Mouse (Mus musculus) C2C12 (cell line): ENCODE results near the gene Sirpa. TPM values are rescaled to one million over a fixed set of nuclear protein-coding genes. Genes with fewer than 3 reads are reported as not detected.

Experiments
- H3K27me3 ChIP-seq: one replicate; pipeline ENCODE4 v1.6.1; 2011; ENCODE audit not compliant: control insufficient read depth, insufficient read depth, insufficient read length
- H3K36me3 ChIP-seq: one replicate; pipeline ENCODE4 v1.6.1; 2011; ENCODE audit not compliant: control insufficient read depth, insufficient read depth
- H3K4me3 ChIP-seq: one replicate; pipeline ENCODE4 v1.5.1; 2011; ENCODE audit warnings: mild to moderate bottlenecking, control low read depth; ENCODE audit not compliant: poor library complexity, insufficient read depth, severe bottlenecking
- H3K79me2 ChIP-seq: one replicate; pipeline ENCODE4 v1.6.1; 2011; ENCODE audit not compliant: control insufficient read depth, insufficient read depth
- H3K79me3 ChIP-seq: one replicate; pipeline ENCODE4 v1.6.1; 2011; ENCODE audit warnings: low read depth, control low read depth
- H3ac ChIP-seq: one replicate; pipeline ENCODE3; 2011; ENCODE audit warnings: low read depth; ENCODE audit not compliant: control insufficient read depth, insufficient read length
- CEBPB ChIP-seq: IDR thresholded peaks from one replicate; pipeline ENCODE4 v1.6.1; 2011; ENCODE audit warnings: low read depth, mild to moderate bottlenecking, control low read depth, moderate library complexity
- CTCF ChIP-seq: IDR thresholded peaks from one replicate; pipeline ENCODE4 v1.5.1; 2011; ENCODE audit not compliant: control insufficient read depth, insufficient read depth, insufficient read length
- FOSL1 ChIP-seq: IDR thresholded peaks from one replicate; pipeline ENCODE4 v1.8.0; 2011; ENCODE audit warnings: mild to moderate bottlenecking, low read length; ENCODE audit not compliant: poor library complexity, insufficient read depth, severe bottlenecking
- MAX ChIP-seq: IDR thresholded peaks from one replicate; pipeline ENCODE4 v1.6.1; 2011; ENCODE audit warnings: mild to moderate bottlenecking, control low read depth
- MYOD1 ChIP-seq: IDR thresholded peaks from one replicate; pipeline ENCODE4 v1.6.1; 2011; ENCODE audit warnings: low read depth; ENCODE audit not compliant: control insufficient read depth, insufficient read length
- MYOG ChIP-seq: IDR thresholded peaks from one replicate; pipeline ENCODE4 v1.6.1; 2011; ENCODE audit not compliant: control insufficient read depth, insufficient read length; ENCODE audit errors: extremely low read depth
- USF1 ChIP-seq: IDR thresholded peaks from one replicate; pipeline ENCODE4 v1.6.1; 2011; ENCODE audit warnings: low read depth, mild to moderate bottlenecking, control low read depth, moderate library complexity
- polyA plus RNA-seq: library from polyadenylated mRNA; unstranded; fragments of >200 nt; fragmentation: generic; extraction: Trizol; gene quantifications from one replicate; pipeline ENCODE4 v1.2.1, GENCODE M21; 2012; ENCODE audit warnings: missing spikeins

The Sirpa gene
- polyA plus RNA-seq, 1 experiment: 0.12 TPM

- H3K79me3 ChIP-seq: no peaks in the 10 kb centered on the region
- peaks cover 24% of the 10 kb centered on the region for H3K27me3 ChIP-seq
- no peaks in the 10 kb centered on the region for H3K79me2 ChIP-seq
- no peak overlapping the region for H3ac ChIP-seq
- TF ChIP-seq USF1 (no peak), MYOD1 (no peak), CEBPB (no peak), CTCF (no peak), MYOG (no peak), MAX (no peak), FOSL1 (no peak)
- H3K36me3 ChIP-seq: no peaks in the 10 kb centered on the region
- H3K4me3 ChIP-seq: no peak overlapping the region
Measured at GRCm38 (mm10) chr2:129580656-129581055, 12.0 kb upstream of the Sirpa start.

GRCm38 (mm10) chr2:129581826-129582225 is 10.8 kb upstream of the Sirpa start:
- no peak overlapping the region for H3ac ChIP-seq
- H3K4me3 ChIP-seq: no peak overlapping the region
- H3K27me3 ChIP-seq: peaks cover 18% of the 10 kb centered on the region
- TF ChIP-seq MYOG (no peak), MYOD1 (no peak), MAX (no peak), CEBPB (no peak), FOSL1 (no peak), CTCF (no peak), USF1 (no peak)
- H3K79me2 ChIP-seq: no peaks in the 10 kb centered on the region
- H3K36me3 ChIP-seq: no peaks in the 10 kb centered on the region
- H3K79me3 ChIP-seq: no peaks in the 10 kb centered on the region

- no peak overlapping the region for H3K4me3 ChIP-seq
- no peaks in the 10 kb centered on the region for H3K79me2 ChIP-seq
- no peaks in the 10 kb centered on the region for H3K79me3 ChIP-seq
- no peak for TF ChIP-seq MYOG
- TF ChIP-seq CTCF: no peak
- no peak for TF ChIP-seq CEBPB
- TF ChIP-seq MAX: no peak
- no peak for TF ChIP-seq USF1
- no peak for TF ChIP-seq MYOD1
- TF ChIP-seq FOSL1: no peak
- H3ac ChIP-seq: no peak overlapping the region
- H3K27me3 ChIP-seq: peaks cover 14% of the 10 kb centered on the region
- no peaks in the 10 kb centered on the region for H3K36me3 ChIP-seq
Measured at GRCm38 (mm10) chr2:129582261-129582660, 10.4 kb upstream of the Sirpa start.

GRCm38 (mm10) chr2:129584905-129585304 is 7.7 kb upstream of the Sirpa start:
- Histone ChIP-seq H3K79me2 (no peaks in the 10 kb centered on the region), H3K4me3 (no peak overlapping the region), H3ac (no peak overlapping the region), H3K36me3 (no peaks in the 10 kb centered on the region), H3K79me3 (no peaks in the 10 kb centered on the region), H3K27me3 (peaks cover 10% of the 10 kb centered on the region)
- no peak for TF ChIP-seq FOSL1
- TF ChIP-seq MYOD1: no peak
- TF ChIP-seq USF1: no peak
- no peak for TF ChIP-seq MAX
- no peak for TF ChIP-seq CTCF
- TF ChIP-seq MYOG: no peak
- no peak for TF ChIP-seq CEBPB

- TF ChIP-seq MAX (no peak), CEBPB (no peak), MYOD1 (no peak), CTCF (no peak), USF1 (no peak), MYOG (no peak), FOSL1 (no peak)
- H3K27me3 ChIP-seq: peaks cover 7% of the 10 kb centered on the region
- no peaks in the 10 kb centered on the region for H3K79me3 ChIP-seq
- no peaks in the 10 kb centered on the region for H3K36me3 ChIP-seq
- H3ac ChIP-seq: no peak overlapping the region
- no peak overlapping the region for H3K4me3 ChIP-seq
- no peaks in the 10 kb centered on the region for H3K79me2 ChIP-seq
Measured at GRCm38 (mm10) chr2:129585904-129586514, 6.6 kb upstream of the Sirpa start.

GRCm38 (mm10) chr2:129587241-129587640 is 5.4 kb upstream of the Sirpa start:
- no peaks in the 10 kb centered on the region for H3K79me3 ChIP-seq
- H3K79me2 ChIP-seq: no peaks in the 10 kb centered on the region
- peaks cover 18% of the 10 kb centered on the region for H3K27me3 ChIP-seq
- no peaks in the 10 kb centered on the region for H3K36me3 ChIP-seq
- no peak for TF ChIP-seq CEBPB
- no peak for TF ChIP-seq MYOD1
- TF ChIP-seq FOSL1: no peak
- no peak for TF ChIP-seq USF1
- no peak for TF ChIP-seq CTCF
- TF ChIP-seq MAX: no peak
- no peak for TF ChIP-seq MYOG
- no peak overlapping the region for H3ac ChIP-seq
- no peak overlapping the region for H3K4me3 ChIP-seq
